ENCODE assay signal across 20 mouse cellular contexts in the genomic region with DNA sequence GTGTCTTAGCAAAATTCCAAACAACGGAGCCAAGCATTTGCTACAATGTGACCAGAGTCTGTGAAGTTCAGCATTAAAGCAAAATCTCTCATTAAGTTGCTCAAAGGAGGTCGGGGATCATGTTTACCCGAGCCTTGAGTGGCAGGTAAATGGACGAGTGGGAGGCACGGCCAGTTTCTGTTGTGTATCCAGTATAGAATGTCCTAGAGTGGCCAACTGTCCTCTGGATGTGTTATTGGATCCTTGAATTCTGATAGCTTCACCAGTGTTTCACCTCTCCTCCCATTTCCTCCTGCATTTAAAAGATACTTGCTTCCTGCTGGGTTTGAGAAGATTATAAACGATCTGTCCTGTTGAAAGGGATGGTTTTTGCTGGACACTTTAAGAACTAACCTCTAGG. TPM values are rescaled to one million over a fixed set of nuclear protein-coding genes. Genes with fewer than 3 reads are reported as not detected.
DNase-seq lines count a peak whose midpoint lies in the region; ATAC-seq lines count a peak whose summit lies in the region.
"Had no signal": no experiment of that assay in that cellular context is flagged by ENCODE, and none has a peak within 500 bp of the region (broad histone marks: within the 10 kb centered on the region; RNA-seq: fewer than 3 reads in every experiment).

No protein-coding gene starts in this region.

- H3K4me1 ChIP-seq in embryonic facial prominence, embryonic 10.5 days: peaks cover 70% of the 10 kb centered on the region
- H3K4me1 ChIP-seq in liver, embryonic 16.5 days (ENCODE audit: control insufficient read depth, low read depth, low read length): no peaks in the 10 kb centered on the region; the same call in none of the 2 replicates
- H3K4me1 ChIP-seq: hindbrain, embryonic 15.5 days had no signal

- H3K27me3 ChIP-seq in embryonic facial prominence, embryonic 10.5 days (replicated peaks; ENCODE audit: low read depth, poor library complexity, severe bottlenecking): no peaks in the 10 kb centered on the region
- no peaks in the 10 kb centered on the region for H3K27me3 ChIP-seq in liver, embryonic 16.5 days (ENCODE audit: control insufficient read depth, insufficient read depth, low read depth, low read length)
- H3K27me3 ChIP-seq: hindbrain, embryonic 15.5 days had no signal

- peak; percentile 88 for DNase-seq in heart, adult 11 months
- no peak for DNase-seq in heart, adult 8-10 months (ENCODE audit: low spot score)
- DNase-seq in kidney, postnatal 4 days: peak; percentile 25 to 55
- DNase-seq in kidney, adult 9 months: no peak
- peak; percentile 58 for DNase-seq in embryonic facial prominence, embryonic 10.5 days (ENCODE audit: low spot score)
- DNase-seq in B cell, adult 2 months: no peak
- no peak for DNase-seq in cerebellum, postnatal 25 days
- DNase-seq: adrenal gland, postnatal 14 days; cerebellum, adult 2 months; heart, postnatal 14 days; lung, postnatal 10 days; spleen, adult 18-20 months; thymus, adult 2 months had no signal

- 21% methylated on average over 6 of the region's 6 CpGs for WGBS in embryonic facial prominence, embryonic 10.5 days
- WGBS in liver, embryonic 16.5 days (ENCODE audit: insufficient replicate concordance): 41% methylated on average over 6 of the region's 6 CpGs

- peak; percentile 48; the same call in 1 of the 2 replicates for ATAC-seq in liver, embryonic 16.5 days (ENCODE audit: low read depth)
- ATAC-seq: forebrain, embryonic 14.5 days; intestine, postnatal 0 days had no signal

- H3K9me3 ChIP-seq in embryonic facial prominence, embryonic 10.5 days: no peaks in the 10 kb centered on the region
- H3K9me3 ChIP-seq in liver, embryonic 16.5 days (replicated peaks; ENCODE audit: control insufficient read depth, low read length): no peaks in the 10 kb centered on the region
- H3K9me3 ChIP-seq: hindbrain, embryonic 15.5 days; megakaryocyte, embryonic 14.5 days had no signal

- H3K9ac ChIP-seq in liver, embryonic 16.5 days (ENCODE audit: low read depth, low read length): no peak overlapping the region
- H3K9ac ChIP-seq: hindbrain, embryonic 15.5 days had no signal

- no peak overlapping the region for H3K4me3 ChIP-seq in embryonic facial prominence, embryonic 10.5 days
- H3K4me3 ChIP-seq in liver, embryonic 16.5 days (ENCODE audit: low read depth, low read length): no peak overlapping the region
- H3K4me3 ChIP-seq: erythroblast, embryonic 14.5 days; hindbrain, embryonic 15.5 days; layer of hippocampus, adult 2 months; megakaryocyte, embryonic 14.5 days had no signal

- peaks cover 7% of the 10 kb centered on the region for H3K36me3 ChIP-seq in embryonic facial prominence, embryonic 10.5 days (replicated peaks)
- H3K36me3 ChIP-seq in liver, embryonic 16.5 days (ENCODE audit: control insufficient read depth, insufficient read depth): no peaks in the 10 kb centered on the region
- H3K36me3 ChIP-seq: hindbrain, embryonic 15.5 days had no signal

- peak overlapping the region; percentile 31 for H3K27ac ChIP-seq in embryonic facial prominence, embryonic 10.5 days (replicated peaks)
- no peak overlapping the region for H3K27ac ChIP-seq in liver, embryonic 16.5 days (ENCODE audit: low read length)
- H3K27ac ChIP-seq: hindbrain, embryonic 15.5 days; layer of hippocampus, adult 2 months had no signal

- no peak overlapping the region for H3K4me2 ChIP-seq in liver, embryonic 16.5 days (ENCODE audit: low read depth, low read length)
- H3K4me2 ChIP-seq: hindbrain, embryonic 15.5 days had no signal

RNA-seq across cellular contexts. Expression of a gene that starts 14.4 kb away (rescaled TPM):
- 10 to 100 TPM; 19.0 to 28.2 (median 24.9) TPM for total RNA-seq in heart, adult 8-10 months (2022)
- polyA plus RNA-seq in embryonic facial prominence, embryonic 10.5 days (2016; fragmentation: Nextera tagmentation; extraction: Ambion mirVana): 34.4 and 39.3 TPM in 2 replicates
- polyA plus RNA-seq in liver, embryonic 16.5 days (2015; fragmentation: Nextera tagmentation; extraction: Ambion mirVana): 4.0 and 5.0 TPM in 2 replicates

RNA-seq across cellular contexts. Expression of a gene that starts 50.7 kb away (rescaled TPM):
- total RNA-seq in heart, adult 8-10 months (2022): 10 to 100 TPM; 10.1 to 11.6 (median 10.8) TPM
- polyA plus RNA-seq in embryonic facial prominence, embryonic 10.5 days (2016; fragmentation: Nextera tagmentation; extraction: Ambion mirVana): 56.0 and 56.7 TPM in 2 replicates
- polyA plus RNA-seq in liver, embryonic 16.5 days (2015; fragmentation: Nextera tagmentation; extraction: Ambion mirVana): 15.4 and 17.0 TPM in 2 replicates

Comparison
In these comparisons a context has a peak if more than half of its experiments do, and no peak if none do; other contexts are left out.
1. DNase-seq: peak in heart, adult 11 months (single experiment), kidney, postnatal 4 days (2 of 2) and embryonic facial prominence, embryonic 10.5 days (single experiment); none in heart, adult 8-10 months (single experiment), kidney, adult 9 months (single experiment), B cell, adult 2 months (0 of 2) and cerebellum, postnatal 25 days (0 of 2).